Mouse (Mus musculus): Measurements from ENCODE around the gene Nlrx1. TPM values are rescaled to one million over a fixed set of nuclear protein-coding genes. Genes with fewer than 3 reads are reported as not detected.
A peak's percentile ranks its signal among the peaks of the same experiment; 100 is the strongest.
"Not testable (repeated sequence)": the region's sequence is repeated elsewhere in the genome, so short reads cannot be mapped to it uniquely, and the experiment has no call there.

The Nlrx1 gene
- polyA plus RNA-seq, 1 experiment from 2014 or later: 12.7 TPM

DNA sequence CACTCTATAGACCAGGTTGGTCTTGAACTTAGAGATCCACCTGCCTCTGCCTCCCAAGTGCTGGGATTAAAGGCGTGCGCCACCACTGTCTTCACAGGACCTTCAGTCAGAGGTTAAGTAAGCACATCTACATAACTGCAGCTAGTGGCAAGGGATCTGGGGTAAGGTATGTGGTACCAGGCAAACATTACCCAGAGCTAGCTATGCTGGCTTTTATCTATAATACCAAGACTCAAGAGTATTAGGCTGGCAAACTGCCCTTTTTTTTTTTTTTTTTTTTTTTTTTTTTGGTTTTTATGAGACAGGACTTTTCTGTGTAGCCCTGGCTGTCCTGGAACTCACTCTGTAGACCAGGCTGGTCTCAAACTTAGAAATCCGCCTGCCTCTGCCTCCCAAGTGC is 31.6 kb upstream of the Nlrx1 start:
- not testable (repeated sequence) for H3K9ac ChIP-seq; H3K4me3 ChIP-seq; H3K27ac ChIP-seq; ATAC-seq (ENCODE audit: insufficient number of reproducible peaks, low FRiP score, low TSS enrichment, low read depth); H3K9me3 ChIP-seq; H3K4me2 ChIP-seq; H3K27me3 ChIP-seq
- H3K36me3 ChIP-seq: peaks cover 76% of the 10 kb centered on the region
- peaks cover 15% of the 10 kb centered on the region for H3K4me1 ChIP-seq
- WGBS: 98% methylated on average over 3 of the region's 3 CpGs

DNA sequence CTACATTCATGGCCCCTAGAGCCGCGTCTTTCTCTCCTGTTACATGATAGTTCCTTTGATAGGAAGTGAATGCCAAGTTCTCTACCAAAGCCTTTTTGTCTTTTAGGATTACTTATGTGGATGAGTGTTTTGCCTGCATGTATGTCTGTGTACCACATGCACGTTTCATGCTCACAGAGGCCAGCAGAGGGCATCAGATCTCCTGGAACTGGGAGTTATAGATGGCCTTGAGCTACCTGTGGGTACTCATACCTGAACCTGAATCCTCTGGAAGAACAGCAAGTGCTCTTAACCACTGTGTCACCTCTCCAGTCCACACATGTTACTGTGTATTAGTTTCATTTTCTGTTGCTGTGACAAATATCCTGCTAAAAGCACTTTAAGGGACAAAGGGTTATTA is 24.1 kb upstream of the Nlrx1 start:
- no peak overlapping the region for H3K4me2 ChIP-seq
- no peak overlapping the region for H3K27ac ChIP-seq
- WGBS: 73% methylated on average over 3 of the region's 3 CpGs
- H3K27me3 ChIP-seq: peaks cover 16% of the 10 kb centered on the region; the same call in 1 of the 2 replicates
- H3K36me3 ChIP-seq: peaks cover 67% of the 10 kb centered on the region
- no peak overlapping the region for H3K9ac ChIP-seq
- peaks cover 16% of the 10 kb centered on the region for H3K4me1 ChIP-seq
- ATAC-seq (ENCODE audit: insufficient number of reproducible peaks, low FRiP score, low TSS enrichment, low read depth): no peak
- no peak overlapping the region for H3K4me3 ChIP-seq
- no peaks in the 10 kb centered on the region for H3K9me3 ChIP-seq

GRCm38 (mm10) chr9:44288959-44289291 is 20.5 kb upstream of the Nlrx1 start:
- H3K9me3 ChIP-seq: no peaks in the 10 kb centered on the region
- H3K9ac ChIP-seq: no peak overlapping the region
- H3K27ac ChIP-seq: no peak overlapping the region
- 11% methylated on average over 11 of the region's 11 CpGs for WGBS
- peaks cover 23% of the 10 kb centered on the region; the same call in 1 of the 2 replicates for H3K27me3 ChIP-seq
- no peak for ATAC-seq (ENCODE audit: insufficient number of reproducible peaks, low FRiP score, low TSS enrichment, low read depth)
- H3K36me3 ChIP-seq: peaks cover 34% of the 10 kb centered on the region
- H3K4me2 ChIP-seq: no peak overlapping the region; the same call in 1 of the 2 replicates
- peak overlapping the region; percentile 64; the same call in 1 of the 2 replicates for H3K4me3 ChIP-seq
- peaks cover 26% of the 10 kb centered on the region for H3K4me1 ChIP-seq

GRCm38 (mm10) chr9:44288076-44288958 is 19.9 kb upstream of the Nlrx1 start, which contains the start of gene Abcg4:
Gene Abcg4 (minus strand): TSS chr9:44288615.
- Histone ChIP-seq H3K9ac (peak within 1 kb of the TSS; percentile 71), H3K36me3 (peaks cover 28% of the 10 kb centered on the region), H3K4me1 (peaks cover 26% of the 10 kb centered on the region), H3K4me2 (peak within 1 kb of the TSS; percentile 93), H3K4me3 (peak within 1 kb of the TSS; percentile 64), H3K9me3 (no peaks in the 10 kb centered on the region), H3K27me3 (peaks cover 23% of the 10 kb centered on the region; the same call in 1 of the 2 replicates), H3K27ac (no peak within 1 kb of the TSS)
- WGBS: 1% methylated on average over 38 of the region's 38 CpGs
- peak; percentile 12; the same call in 1 of the 2 replicates for ATAC-seq (ENCODE audit: insufficient number of reproducible peaks, low FRiP score, low TSS enrichment, low read depth)

DNA sequence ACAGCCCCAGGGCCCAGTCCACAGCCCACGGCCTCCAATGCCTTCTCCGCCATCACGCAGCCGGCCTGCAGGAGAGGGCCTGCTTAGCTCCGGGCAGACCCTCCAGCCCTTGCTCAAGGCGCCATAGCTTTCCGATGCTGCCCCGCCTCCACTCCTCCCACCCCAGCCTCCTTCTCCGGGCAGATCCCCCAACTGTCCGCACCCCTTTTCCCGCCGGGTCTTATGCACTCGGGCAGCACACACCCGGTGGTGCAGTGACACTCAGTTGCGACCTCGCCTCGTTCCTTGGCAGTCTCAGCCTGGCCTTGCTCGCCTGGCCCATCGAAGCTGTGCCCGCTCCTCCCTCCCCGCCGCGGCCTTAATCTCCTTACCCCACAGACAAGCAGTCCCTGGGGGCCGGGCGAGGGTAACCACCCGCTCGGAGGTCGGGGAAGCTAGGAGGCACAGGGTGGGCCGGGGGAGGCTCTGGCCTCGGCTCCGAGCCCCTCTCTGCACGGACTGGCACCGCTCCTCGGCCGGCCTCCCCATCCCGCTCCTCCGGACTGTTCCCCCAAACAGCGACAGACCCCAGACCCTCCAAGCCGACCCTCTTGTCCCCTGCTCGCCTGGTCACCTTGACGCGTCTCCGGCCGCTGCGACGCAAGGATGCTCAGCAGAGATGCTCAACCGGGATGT is 19.1 kb upstream of the Nlrx1 start:
- peaks cover 20% of the 10 kb centered on the region for H3K36me3 ChIP-seq
- peaks cover 26% of the 10 kb centered on the region for H3K4me1 ChIP-seq
- H3K9me3 ChIP-seq: no peaks in the 10 kb centered on the region
- H3K9ac ChIP-seq: peak overlapping the region; percentile 71
- peaks cover 23% of the 10 kb centered on the region; the same call in 1 of the 2 replicates for H3K27me3 ChIP-seq
- H3K4me3 ChIP-seq: peak overlapping the region; percentile 64
- H3K4me2 ChIP-seq: peak overlapping the region; percentile 93
- 2% methylated on average over 47 of the region's 47 CpGs for WGBS
- peak; percentile 31; the same call in 1 of the 2 replicates for ATAC-seq (ENCODE audit: insufficient number of reproducible peaks, low FRiP score, low TSS enrichment, low read depth)
- H3K27ac ChIP-seq: no peak overlapping the region

DNA sequence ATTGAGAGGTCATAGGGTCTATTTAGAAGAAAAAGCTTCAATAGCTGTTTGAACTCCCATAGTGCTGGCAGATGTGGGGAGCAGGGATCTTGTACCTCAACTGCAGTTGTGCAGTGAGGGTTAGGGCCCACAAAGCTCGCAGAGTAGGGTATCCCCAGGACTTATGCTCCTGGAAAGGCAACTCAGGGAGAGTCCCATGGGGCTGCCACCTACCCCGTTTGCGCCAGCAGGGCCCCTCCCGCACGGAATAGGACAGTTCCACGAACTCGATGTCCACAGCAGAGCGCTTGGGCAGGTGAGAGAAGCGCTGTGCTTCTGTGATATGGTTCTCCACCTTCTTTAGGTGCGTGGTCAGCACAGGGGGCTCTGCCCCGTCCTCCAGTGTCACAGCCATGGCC is 18.6 kb upstream of the Nlrx1 start:
- no peak for ATAC-seq (ENCODE audit: insufficient number of reproducible peaks, low FRiP score, low TSS enrichment, low read depth)
- 8% methylated on average over 11 of the region's 11 CpGs for WGBS
- Histone ChIP-seq H3K36me3 (peaks cover 17% of the 10 kb centered on the region), H3K4me1 (peaks cover 26% of the 10 kb centered on the region), H3K27me3 (peaks cover 23% of the 10 kb centered on the region; the same call in 1 of the 2 replicates), H3K9me3 (no peaks in the 10 kb centered on the region), H3K4me2 (peak overlapping the region; percentile 93), H3K27ac (no peak overlapping the region), H3K9ac (peak overlapping the region; percentile 71), H3K4me3 (peak overlapping the region; percentile 64)

- Histone ChIP-seq H3K4me1 (peaks cover 26% of the 10 kb centered on the region), H3K4me2 (no peak overlapping the region), H3K27ac (no peak overlapping the region), H3K27me3 (peaks cover 23% of the 10 kb centered on the region; the same call in 1 of the 2 replicates), H3K9ac (no peak overlapping the region), H3K9me3 (no peaks in the 10 kb centered on the region), H3K36me3 (peaks cover 15% of the 10 kb centered on the region), H3K4me3 (no peak overlapping the region)
- 9% methylated on average over 5 of the region's 6 CpGs for WGBS
- ATAC-seq (ENCODE audit: insufficient number of reproducible peaks, low FRiP score, low TSS enrichment, low read depth): no peak
Measured at GRCm38 (mm10) chr9:44286256-44286850, 18.0 kb upstream of the Nlrx1 start.

DNA sequence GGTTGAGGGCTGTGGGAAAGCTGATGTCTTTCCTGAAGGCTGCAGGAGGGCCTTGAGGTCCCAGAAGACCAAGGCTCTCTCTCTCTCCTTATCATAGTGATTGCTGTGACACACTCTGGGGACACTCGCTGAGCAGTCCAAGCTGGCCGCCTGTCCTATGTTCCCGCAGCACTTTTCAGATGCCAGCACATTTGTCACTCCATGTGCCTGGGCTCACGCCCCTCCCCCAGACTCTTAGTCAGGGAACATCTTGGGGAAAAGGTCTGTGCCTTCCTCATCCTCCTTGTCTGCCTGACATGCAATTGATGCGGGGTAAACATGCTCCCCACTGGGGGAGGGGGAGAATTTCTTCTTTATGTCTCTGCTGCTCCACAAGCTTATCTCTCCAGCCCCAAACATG is 14.8 kb upstream of the Nlrx1 start:
- Histone ChIP-seq H3K4me1 (peaks cover 17% of the 10 kb centered on the region), H3K9ac (no peak overlapping the region), H3K27me3 (peaks cover 13% of the 10 kb centered on the region; the same call in 1 of the 2 replicates), H3K9me3 (no peaks in the 10 kb centered on the region), H3K27ac (no peak overlapping the region), H3K36me3 (peaks cover 24% of the 10 kb centered on the region), H3K4me2 (no peak overlapping the region), H3K4me3 (no peak overlapping the region)
- WGBS: 70% methylated on average over 5 of the region's 5 CpGs
- ATAC-seq (ENCODE audit: insufficient number of reproducible peaks, low FRiP score, low TSS enrichment, low read depth): no peak

DNA sequence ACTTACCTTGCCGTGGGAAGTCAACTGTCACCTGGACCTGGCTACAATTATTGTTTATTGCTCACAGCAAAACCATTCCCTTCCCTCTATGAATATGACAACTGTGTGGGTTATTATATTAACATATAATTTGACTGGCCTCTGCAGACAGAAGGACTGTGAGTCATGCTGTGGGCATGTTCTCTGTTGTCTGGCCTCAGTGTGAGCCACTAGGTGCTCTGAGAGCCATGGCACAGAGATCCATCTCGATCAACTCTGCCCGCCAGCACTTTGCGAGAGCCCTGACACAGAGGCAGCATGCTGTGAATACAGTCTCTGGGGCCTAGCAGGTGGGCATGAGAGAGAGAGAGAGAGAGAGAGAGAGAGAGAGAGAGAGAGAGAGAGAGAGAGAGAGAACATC is 1.6 kb upstream of the Nlrx1 start:
- H3K9ac ChIP-seq: no peak overlapping the region
- H3K4me3 ChIP-seq: no peak overlapping the region
- H3K27me3 ChIP-seq: no peaks in the 10 kb centered on the region
- H3K4me1 ChIP-seq: peaks cover 20% of the 10 kb centered on the region
- H3K9me3 ChIP-seq: no peaks in the 10 kb centered on the region
- no peak for ATAC-seq (ENCODE audit: insufficient number of reproducible peaks, low FRiP score, low TSS enrichment, low read depth)
- H3K36me3 ChIP-seq: peaks cover 16% of the 10 kb centered on the region; the same call in 1 of the 2 replicates
- no peak overlapping the region for H3K4me2 ChIP-seq
- whole genome bisulfite sequencing: 79% methylated on average over 4 of the region's 4 CpGs
- H3K27ac ChIP-seq: no peak overlapping the region

DNA sequence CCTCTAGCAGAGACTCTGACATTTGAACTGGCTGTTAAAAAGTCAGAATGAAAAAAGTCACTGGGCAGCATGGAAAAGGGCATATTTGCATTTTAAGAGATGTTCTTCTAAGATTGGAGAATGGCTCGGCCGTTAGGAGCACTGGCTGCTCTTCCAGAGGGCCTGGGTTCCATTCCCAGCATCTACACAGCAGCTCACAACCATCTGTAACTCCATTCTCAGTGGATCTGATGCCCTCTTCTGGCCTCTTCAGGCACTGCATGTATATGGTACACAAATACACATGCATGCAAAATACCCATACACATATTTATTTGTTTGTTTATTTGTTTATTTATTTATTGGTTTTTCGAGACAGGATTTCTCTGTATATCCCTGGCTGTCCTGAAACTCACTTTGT is 678 bp upstream of the Nlrx1 start:
- H3K27ac ChIP-seq: no peak overlapping the region
- no peaks in the 10 kb centered on the region for H3K27me3 ChIP-seq
- H3K4me1 ChIP-seq: peaks cover 20% of the 10 kb centered on the region
- H3K4me2 ChIP-seq: no peak overlapping the region
- ATAC-seq (ENCODE audit: insufficient number of reproducible peaks, low FRiP score, low TSS enrichment, low read depth): no peak
- H3K36me3 ChIP-seq: peaks cover 15% of the 10 kb centered on the region
- 86% methylated on average over 3 of the region's 3 CpGs for WGBS
- H3K4me3 ChIP-seq: no peak overlapping the region
- no peak overlapping the region for H3K9ac ChIP-seq
- H3K9me3 ChIP-seq: no peaks in the 10 kb centered on the region

DNA sequence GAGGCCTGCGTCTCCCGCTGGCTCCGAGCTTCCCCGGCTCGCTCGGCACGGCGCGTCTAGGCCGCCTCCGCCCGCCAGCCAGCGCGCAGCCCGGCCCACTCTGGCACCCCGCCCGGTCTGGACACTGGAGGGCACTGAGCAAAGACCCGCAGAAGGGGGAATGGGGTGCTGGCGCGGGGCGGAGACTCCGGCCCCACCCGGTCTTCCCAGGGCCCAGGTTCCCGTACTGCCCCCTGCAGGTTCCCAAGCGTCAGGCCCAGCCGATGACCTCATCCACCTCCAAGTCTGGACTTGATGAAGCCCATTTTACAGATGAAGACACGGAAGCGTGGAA is 405 bp downstream of the Nlrx1 start:
- ATAC-seq (ENCODE audit: insufficient number of reproducible peaks, low FRiP score, low TSS enrichment, low read depth): peak; percentile 81
- Histone ChIP-seq H3K36me3 (peaks cover 17% of the 10 kb centered on the region), H3K9me3 (no peaks in the 10 kb centered on the region), H3K4me3 (peak overlapping the region; percentile 57), H3K4me2 (peak overlapping the region; percentile 84), H3K27ac (peak overlapping the region; percentile 94), H3K27me3 (no peaks in the 10 kb centered on the region), H3K4me1 (peaks cover 20% of the 10 kb centered on the region), H3K9ac (peak overlapping the region; percentile 90)
- WGBS: 4% methylated on average over 28 of the region's 28 CpGs
